Comparison of ENCODE assay signal across 13 mouse cellular contexts in the genomic region with DNA sequence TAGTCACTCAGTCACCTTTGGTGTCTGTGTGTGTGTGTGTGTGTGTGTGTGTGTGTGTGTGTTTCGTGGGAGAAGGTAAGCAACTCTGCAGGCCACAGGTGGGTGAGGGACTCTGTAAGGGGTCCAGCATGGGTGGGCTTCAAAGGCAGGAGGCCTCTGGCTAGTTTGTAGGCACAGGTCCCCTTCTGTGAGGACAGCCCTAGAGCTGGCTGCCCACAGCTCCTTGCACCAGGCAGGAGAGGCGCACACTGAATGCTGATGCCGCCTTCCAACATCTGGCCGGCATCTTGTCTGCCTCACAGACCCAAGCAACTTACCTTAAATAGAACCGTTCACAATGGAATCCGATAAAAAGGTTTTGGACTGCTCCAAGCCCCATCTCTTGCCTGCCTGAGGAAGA. TPM values are rescaled to one million over a fixed set of nuclear protein-coding genes. Genes with fewer than 3 reads are reported as not detected.
DNase-seq lines count a peak whose midpoint lies in the region; ATAC-seq lines count a peak whose summit lies in the region.
"Had no signal": no experiment of that assay in that cellular context is flagged by ENCODE, and none has a peak within 500 bp of the region (broad histone marks: within the 10 kb centered on the region; RNA-seq: fewer than 3 reads in every experiment).

No protein-coding gene starts in this region.

- no peaks in the 10 kb centered on the region for H3K9me3 ChIP-seq in forebrain, embryonic 16.5 days (ENCODE audit: control insufficient read depth, low read length)
- H3K9me3 ChIP-seq in forebrain, embryonic 11.5 days (ENCODE audit: control insufficient read depth, low read length), result no peaks in the 10 kb centered on the region
- H3K9me3 ChIP-seq in kidney, embryonic 16.5 days (ENCODE audit: low read length), result no peaks in the 10 kb centered on the region
- no peaks in the 10 kb centered on the region for H3K9me3 ChIP-seq in embryonic facial prominence, embryonic 10.5 days
- H3K9me3 ChIP-seq in limb, embryonic 12.5 days, result no peaks in the 10 kb centered on the region

- ATAC-seq in forebrain, embryonic 16.5 days, result no peak
- no peak for ATAC-seq in forebrain, embryonic 11.5 days (replicated peaks; ENCODE audit: low FRiP score)
- no peak for ATAC-seq in kidney, embryonic 16.5 days (ENCODE audit: low FRiP score, low TSS enrichment)
- ATAC-seq in limb, embryonic 12.5 days (ENCODE audit: insufficient number of reproducible peaks, insufficient read depth, low FRiP score, low TSS enrichment, low read depth), result no peak
- ATAC-seq: Patski had no signal

- H3K4me1 ChIP-seq in forebrain, embryonic 16.5 days (replicated peaks; ENCODE audit: control insufficient read depth, insufficient read depth, low read length), result peaks cover 60% of the 10 kb centered on the region
- H3K4me1 ChIP-seq in forebrain, embryonic 11.5 days (replicated peaks; ENCODE audit: control insufficient read depth, insufficient read depth, low read length), result peaks cover 35% of the 10 kb centered on the region
- peaks cover 59% of the 10 kb centered on the region for H3K4me1 ChIP-seq in kidney, embryonic 16.5 days (ENCODE audit: insufficient read depth, low read length)
- peaks cover 80% of the 10 kb centered on the region for H3K4me1 ChIP-seq in embryonic facial prominence, embryonic 10.5 days
- peaks cover 67% of the 10 kb centered on the region for H3K4me1 ChIP-seq in limb, embryonic 12.5 days (replicated peaks)

- 76% methylated on average over 6 of the region's 6 CpGs for whole genome bisulfite sequencing in forebrain, embryonic 16.5 days
- 70% methylated on average over 6 of the region's 6 CpGs for WGBS in forebrain, embryonic 11.5 days
- 66% methylated on average over 6 of the region's 6 CpGs for WGBS in kidney, embryonic 16.5 days
- 66% methylated on average over 6 of the region's 6 CpGs for WGBS in embryonic facial prominence, embryonic 10.5 days
- WGBS in limb, embryonic 12.5 days, result 40% methylated on average over 6 of the region's 6 CpGs

- no peak overlapping the region for H3K4me2 ChIP-seq in forebrain, embryonic 16.5 days (ENCODE audit: low read length)
- no peak overlapping the region for H3K4me2 ChIP-seq in forebrain, embryonic 11.5 days (ENCODE audit: low read depth, low read length, severe bottlenecking)
- H3K4me2 ChIP-seq in kidney, embryonic 16.5 days (replicated peaks; ENCODE audit: low read depth, low read length), result no peak overlapping the region
- H3K4me2 ChIP-seq in limb, embryonic 12.5 days, result no peak overlapping the region

- peaks cover 5% of the 10 kb centered on the region; the same call in 1 of the 2 replicates for H3K36me3 ChIP-seq in forebrain, embryonic 16.5 days (ENCODE audit: control insufficient read depth, insufficient read depth)
- H3K36me3 ChIP-seq in forebrain, embryonic 11.5 days (ENCODE audit: control insufficient read depth, insufficient read depth, low read length), result no peaks in the 10 kb centered on the region; the same call in none of the 2 replicates
- H3K36me3 ChIP-seq in kidney, embryonic 16.5 days (ENCODE audit: insufficient read depth, low read length), result peaks cover 11% of the 10 kb centered on the region
- peaks cover 23% of the 10 kb centered on the region for H3K36me3 ChIP-seq in embryonic facial prominence, embryonic 10.5 days (replicated peaks)
- H3K36me3 ChIP-seq in limb, embryonic 12.5 days, result peaks cover 23% of the 10 kb centered on the region

- no peaks in the 10 kb centered on the region for H3K27me3 ChIP-seq in forebrain, embryonic 16.5 days (replicated peaks; ENCODE audit: control insufficient read depth, insufficient read depth, low read length)
- H3K27me3 ChIP-seq in forebrain, embryonic 11.5 days (ENCODE audit: control insufficient read depth, insufficient read depth, low read length), result no peaks in the 10 kb centered on the region; the same call in 1 of the 2 replicates
- no peaks in the 10 kb centered on the region for H3K27me3 ChIP-seq in kidney, embryonic 16.5 days (ENCODE audit: insufficient read depth, low read length)
- no peaks in the 10 kb centered on the region; the same call in 1 of the 2 replicates for H3K27me3 ChIP-seq in embryonic facial prominence, embryonic 10.5 days (replicated peaks; ENCODE audit: low read depth, poor library complexity, severe bottlenecking)
- no peaks in the 10 kb centered on the region for H3K27me3 ChIP-seq in limb, embryonic 12.5 days
- H3K27me3 ChIP-seq: Patski had no signal

- no peak overlapping the region for H3K9ac ChIP-seq in forebrain, embryonic 16.5 days (replicated peaks; ENCODE audit: low read depth, low read length)
- no peak overlapping the region; the same call in 1 of the 2 replicates for H3K9ac ChIP-seq in forebrain, embryonic 11.5 days (ENCODE audit: low read length)
- H3K9ac ChIP-seq in kidney, embryonic 16.5 days (replicated peaks; ENCODE audit: low read length), result peak overlapping the region; percentile 48; the same call in 1 of the 2 replicates
- H3K9ac ChIP-seq in limb, embryonic 12.5 days (replicated peaks), result no peak overlapping the region
- H3K9ac ChIP-seq: liver, embryonic 14.5 days had no signal

- no peak for DNase-seq in forebrain, embryonic 11.5 days (ENCODE audit: low spot score)
- DNase-seq in kidney, adult 18-20 months, result no peak
- DNase-seq in embryonic facial prominence, embryonic 10.5 days (ENCODE audit: low spot score), result no peak
- DNase-seq in right cerebral cortex, postnatal 25 days, result no peak
- DNase-seq in frontal cortex, postnatal 36 days (ENCODE audit: low spot score in 2 of 2), result no peak
- DNase-seq: B cell, adult 2 months; cerebellum, adult 9-10 months had no signal

- no peak overlapping the region for H3K4me3 ChIP-seq in forebrain, embryonic 16.5 days (replicated peaks; ENCODE audit: low read length)
- H3K4me3 ChIP-seq in forebrain, embryonic 11.5 days (ENCODE audit: low read depth, low read length), result no peak overlapping the region
- no peak overlapping the region for H3K4me3 ChIP-seq in kidney, embryonic 16.5 days (ENCODE audit: low read length)
- H3K4me3 ChIP-seq in embryonic facial prominence, embryonic 10.5 days, result no peak overlapping the region
- no peak overlapping the region for H3K4me3 ChIP-seq in limb, embryonic 12.5 days (replicated peaks)

- 0 out of 2 replicates have a peak overlapping the region, but pooled peaks have one; percentile 10 for H3K27ac ChIP-seq in forebrain, embryonic 16.5 days (ENCODE audit: low read length)
- H3K27ac ChIP-seq in forebrain, embryonic 11.5 days (ENCODE audit: low read depth, low read length), result no peak overlapping the region
- H3K27ac ChIP-seq in kidney, embryonic 16.5 days (ENCODE audit: low read length), result peak overlapping the region; percentile 77; the same call in 1 of the 2 replicates
- H3K27ac ChIP-seq in embryonic facial prominence, embryonic 10.5 days (replicated peaks), result peak overlapping the region; percentile 75
- peak overlapping the region; percentile 80 for H3K27ac ChIP-seq in limb, embryonic 12.5 days
- H3K27ac ChIP-seq: liver, embryonic 14.5 days had no signal

RNA-seq across cellular contexts. Expression of a gene that starts 12.2 kb away (rescaled TPM):
- polyA plus RNA-seq in forebrain, embryonic 16.5 days (2015; fragmentation: Nextera tagmentation; extraction: Ambion mirVana), result 0.88 and 1.1 TPM in 2 replicates
- polyA plus RNA-seq in forebrain, embryonic 11.5 days (2014; fragmentation: Nextera tagmentation; extraction: Ambion mirVana), result not detected in 2 replicates
- polyA plus RNA-seq in kidney, embryonic 16.5 days (2015; fragmentation: Nextera tagmentation; extraction: Ambion mirVana), result 13.2 and 16.8 TPM in 2 replicates
- 3.0 and 5.2 TPM in 2 replicates for polyA plus RNA-seq in embryonic facial prominence, embryonic 10.5 days (2016; fragmentation: Nextera tagmentation; extraction: Ambion mirVana)
- polyA plus RNA-seq in limb, embryonic 12.5 days (2016; fragmentation: Nextera tagmentation; extraction: Ambion mirVana), result 3.2 and 4.6 TPM in 2 replicates

RNA-seq across cellular contexts. Expression of a gene that starts 12.6 kb away (rescaled TPM):
- polyA plus RNA-seq in forebrain, embryonic 16.5 days (2015; fragmentation: Nextera tagmentation; extraction: Ambion mirVana), result 0.57 and 1.4 TPM in 2 replicates
- polyA plus RNA-seq in forebrain, embryonic 11.5 days (2014; fragmentation: Nextera tagmentation; extraction: Ambion mirVana), result 0.37 TPM in 1 of 2 replicates, not detected in the other
- polyA plus RNA-seq in kidney, embryonic 16.5 days (2015; fragmentation: Nextera tagmentation; extraction: Ambion mirVana), result 0.10 and 0.15 TPM in 2 replicates
- 0.11 and 0.57 TPM in 2 replicates for polyA plus RNA-seq in embryonic facial prominence, embryonic 10.5 days (2016; fragmentation: Nextera tagmentation; extraction: Ambion mirVana)
- 0.24 and 0.58 TPM in 2 replicates for polyA plus RNA-seq in limb, embryonic 12.5 days (2016; fragmentation: Nextera tagmentation; extraction: Ambion mirVana)
- polyA plus RNA-seq: liver, embryonic 14.5 days; stomach, embryonic 14.5 days had no signal

RNA-seq across cellular contexts. Expression of a gene that starts 40.9 kb away (rescaled TPM):
- 2.1 and 2.3 TPM in 2 replicates for polyA plus RNA-seq in forebrain, embryonic 16.5 days (2015; fragmentation: Nextera tagmentation; extraction: Ambion mirVana)
- 1.2 and 3.0 TPM in 2 replicates for polyA plus RNA-seq in forebrain, embryonic 11.5 days (2014; fragmentation: Nextera tagmentation; extraction: Ambion mirVana)
- polyA plus RNA-seq in kidney, embryonic 16.5 days (2015; fragmentation: Nextera tagmentation; extraction: Ambion mirVana), result 3.8 TPM in 2 replicates
- 1.7 and 1.8 TPM in 2 replicates for polyA plus RNA-seq in embryonic facial prominence, embryonic 10.5 days (2016; fragmentation: Nextera tagmentation; extraction: Ambion mirVana)
- 2.3 and 2.9 TPM in 2 replicates for polyA plus RNA-seq in limb, embryonic 12.5 days (2016; fragmentation: Nextera tagmentation; extraction: Ambion mirVana)
